Mouse (Mus musculus) G1E (cell line): ENCODE measurements around the gene D1Ertd622e.

ENCODE experiments used
- CTCF ChIP-seq: IDR thresholded peaks from 2 replicates; pipeline ENCODE4 v1.5.1; 2012; ENCODE audit warnings: low read depth, low read length, inconsistent platforms, mixed read lengths
- GATA1 ChIP-seq: IDR thresholded peaks from 2 replicates; pipeline ENCODE4 v1.6.1; 2012; ENCODE audit warnings: borderline replicate concordance, low read length, inconsistent platforms, mixed read lengths
- GATA2 ChIP-seq: IDR thresholded peaks from 2 replicates; pipeline ENCODE4 v1.6.1; 2012; ENCODE audit warnings: low read depth, low read length, inconsistent platforms, borderline replicate concordance
- POLR2AphosphoS5 ChIP-seq: IDR thresholded peaks from 2 replicates; pipeline ENCODE4 v1.6.1; 2012; ENCODE audit warnings: low read depth, low read length, inconsistent platforms; ENCODE audit not compliant: insufficient replicate concordance
- TAL1 ChIP-seq: conservative IDR thresholded peaks from 2 replicates; pipeline ENCODE4 v1.6.1; 2012; ENCODE audit warnings: low read depth, low read length, inconsistent platforms, mixed read lengths

- no peak for TF ChIP-seq CTCF
- no peak for TF ChIP-seq GATA1
- no peak for TF ChIP-seq POLR2AphosphoS5
- no peak for TF ChIP-seq GATA2
- no peak for TF ChIP-seq TAL1
Observed at GRCm38 (mm10) chr1:97619621-97620320, 42.1 kb downstream of the D1Ertd622e start.
